Mouse (Mus musculus): ENCODE measurements around the gene Gm21679. TPM values are rescaled to one million over a fixed set of nuclear protein-coding genes. Genes with fewer than 3 reads are reported as not detected.
"Not testable (repeated sequence)": the region's sequence is repeated elsewhere in the genome, so short reads cannot be mapped to it uniquely, and the experiment has no call there.

Gene Gm21679
- not detected in 2 replicates for total RNA-seq (2014; rRNA removed)
- polyA plus RNA-seq (2012; rRNA removed), result not detected in 2 replicates

DNA sequence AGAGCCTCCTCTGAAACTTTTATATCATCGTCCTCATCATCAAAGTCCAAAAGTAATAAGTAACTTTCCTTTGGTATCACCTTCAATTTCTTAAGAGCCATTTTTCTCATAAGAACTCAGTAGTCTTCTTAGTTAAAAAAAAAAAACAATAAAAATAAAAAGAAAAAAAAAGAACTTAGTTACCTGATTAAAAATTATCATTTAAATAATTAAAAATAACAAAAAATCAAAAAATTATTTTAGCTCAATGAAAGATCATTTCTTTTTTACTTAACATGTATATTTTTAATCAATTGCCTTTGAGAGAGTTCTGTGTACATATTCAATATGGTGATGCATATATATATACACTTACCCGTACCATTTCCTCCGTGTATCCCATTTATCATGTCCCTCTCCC lies at the start of gene Gm21679:
Gm21679 (minus strand) TSS at position 101 of the 400 bp plus-strand sequence.
- not testable (repeated sequence) for H3K27me3 ChIP-seq (ENCODE audit: control insufficient read depth, insufficient read depth, low read length); H3K9ac ChIP-seq (ENCODE audit: low read depth, low read length); H3K4me3 ChIP-seq (ENCODE audit: insufficient read depth, low read depth, low read length); H3K4me1 ChIP-seq (ENCODE audit: control insufficient read depth, insufficient read depth, low read length); H3K27ac ChIP-seq (replicated peaks; ENCODE audit: insufficient read depth, low read depth, low read length); DNase-seq (ENCODE audit: extremely low read depth, low read depth, low spot score); H3K36me3 ChIP-seq (ENCODE audit: control insufficient read depth, insufficient read depth, low read length); H3K79me2 ChIP-seq (ENCODE audit: control insufficient read depth, insufficient read depth, low read length)
- no CpG with 5 or more reads among the region's 3 CpGs for WGBS

Data from liver, adult 2 months (tissue).